Mouse (Mus musculus) regulatory T cell (primary cell): ENCODE results near the gene Hip1.

Source experiments
- in situ Hi-C: fragments of 300-600 bp; cut with MboI, MseI; formaldehyde crosslinking; loops from one replicate; pipeline ENCODE4 v1.15.1; 2025; ENCODE audit warnings: high pct_unique_total_duplicates

Gene Hip1

GRCm38 (mm10) chr5:135445755-135446154 lies 99.2 kb downstream of the Hip1 start:
- in situ Hi-C loops: no loop called here

GRCm38 (mm10) chr5:135442430-135442829 lies 102.5 kb downstream of the Hip1 start:
- in situ Hi-C loops: no loop called here

GRCm38 (mm10) chr5:135435039-135435438 lies 109.9 kb downstream of the Hip1 start:
- in situ Hi-C loops: no loop called here

- in situ Hi-C loops: no loop called here
Measured at GRCm38 (mm10) chr5:135433861-135434260, 111.1 kb downstream of the Hip1 start.

- in situ Hi-C loops: no loop called here
Measured at GRCm38 (mm10) chr5:135431111-135431510, 113.8 kb downstream of the Hip1 start.

- in situ Hi-C loops: no loop called here
Measured at GRCm38 (mm10) chr5:135428786-135429185, 116.1 kb downstream of the Hip1 start.

- in situ Hi-C loops: no loop called here
Measured at GRCm38 (mm10) chr5:135410266-135410665, 134.7 kb downstream of the Hip1 start.

GRCm38 (mm10) chr5:135408114-135408513 lies 136.8 kb downstream of the Hip1 start:
- in situ Hi-C loops: no loop called here

- in situ Hi-C loops: no loop called here
Measured at GRCm38 (mm10) chr5:135405437-135405836, 139.5 kb downstream of the Hip1 start.

GRCm38 (mm10) chr5:135404623-135405022 lies 140.3 kb downstream of the Hip1 start:
- in situ Hi-C loops: no loop called here

GRCm38 (mm10) chr5:135400244-135400643 lies 144.7 kb downstream of the Hip1 start:
- in situ Hi-C loops: no loop called here

GRCm38 (mm10) chr5:135399382-135399781 lies 145.5 kb downstream of the Hip1 start:
- in situ Hi-C loops: no loop called here

GRCm38 (mm10) chr5:135395826-135396225 lies 149.1 kb downstream of the Hip1 start:
- in situ Hi-C loops: no loop called here

- in situ Hi-C loops: no loop called here
Measured at GRCm38 (mm10) chr5:135394004-135394823, 150.7 kb downstream of the Hip1 start, which contains the start of gene Pom121. Gene Pom121, minus strand, starts transcription at chr5:135394546.

- in situ Hi-C loops: no loop called here
Measured at GRCm38 (mm10) chr5:135383771-135384170, 161.1 kb downstream of the Hip1 start.

- in situ Hi-C loops: no loop called here
Measured at GRCm38 (mm10) chr5:135382746-135383145, 162.2 kb downstream of the Hip1 start.

- in situ Hi-C loops: no loop called here
Measured at GRCm38 (mm10) chr5:135381356-135381925, 163.5 kb downstream of the Hip1 start.

GRCm38 (mm10) chr5:135380681-135381080 lies 164.2 kb downstream of the Hip1 start:
- in situ Hi-C loops: no loop called here

- in situ Hi-C loops: no loop called here
Measured at GRCm38 (mm10) chr5:135376341-135376740, 168.6 kb downstream of the Hip1 start.

- in situ Hi-C loops: no loop called here
Measured at GRCm38 (mm10) chr5:135375167-135375566, 169.8 kb downstream of the Hip1 start.

GRCm38 (mm10) chr5:135373601-135374000 lies 171.3 kb downstream of the Hip1 start:
- in situ Hi-C loops: no loop called here

GRCm38 (mm10) chr5:135371195-135371594 lies 173.7 kb downstream of the Hip1 start:
- in situ Hi-C loops: no loop called here
